Mouse (Mus musculus): ENCODE results near the gene Szrd1.

- TF ChIP-seq CTCF (IDR thresholded peaks at IDR 0.05; ENCODE audit: control insufficient read depth, insufficient read depth, low read length) (no peak), POLR2A (IDR thresholded peaks at IDR 0.05; ENCODE audit: borderline replicate concordance, control insufficient read depth, low read depth, low read length) (no peak)
These were observed 65.5 kb downstream of the Szrd1 start for GRCm38 (mm10) chr4:141074109-141074508.
